Mouse (Mus musculus): ENCODE data around the gene Fbxl20. TPM values are rescaled to one million over a fixed set of nuclear protein-coding genes. Genes with fewer than 3 reads are reported as not detected.

Gene Fbxl20
- polyA plus RNA-seq, 1 experiment from 2014 or later = 14.9 TPM

DNA sequence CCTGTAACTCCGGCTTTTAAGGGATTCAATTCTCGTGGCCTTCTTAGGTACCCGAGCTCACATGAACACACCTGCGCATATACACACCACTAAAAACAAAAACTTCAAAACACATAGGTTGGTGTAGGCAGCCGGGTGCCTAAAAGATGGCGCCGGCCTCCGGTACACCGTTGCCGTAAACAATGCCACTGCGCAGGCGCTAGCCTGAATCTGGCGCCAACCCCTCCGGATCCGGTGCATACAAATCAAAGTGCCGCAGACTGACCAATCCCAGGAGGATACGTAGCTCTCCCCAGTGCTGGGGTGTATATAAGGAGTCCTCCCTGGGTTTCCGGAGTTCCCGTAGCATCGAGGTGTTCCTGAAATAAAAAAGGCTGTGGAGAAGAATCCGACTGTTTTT, 82.9 kb downstream of the Fbxl20 start:
- no peak overlapping the region for H3K27ac ChIP-seq (replicated peaks in 1 of 2; ENCODE audit: control insufficient read depth in 1 of 2, insufficient read depth in 1 of 2, low read depth in 2 of 2, low read length in 2 of 2)
- no peak overlapping the region for H3K9ac ChIP-seq (ENCODE audit: low read length)
- no peaks in the 10 kb centered on the region for H3K36me3 ChIP-seq (ENCODE audit: control insufficient read depth, insufficient read depth, low read length)
- H3K27me3 ChIP-seq (ENCODE audit: control insufficient read depth, insufficient read depth, low read length) = no peaks in the 10 kb centered on the region
- no peak overlapping the region for H3K4me2 ChIP-seq (ENCODE audit: low read length)
- no peak for ATAC-seq (ENCODE audit: insufficient number of reproducible peaks, insufficient read depth, low FRiP score, low read depth)
- H3K4me3 ChIP-seq (ENCODE audit: control insufficient read depth in 1 of 2, insufficient read depth in 1 of 2, low read depth in 1 of 2, low read length in 2 of 2) = no peak overlapping the region
- 93% methylated on average over 21 of the region's 21 CpGs for WGBS
- 0 out of 2 replicates have a peak, but pooled peaks cover 8% of the 10 kb centered on the region for H3K9me3 ChIP-seq (ENCODE audit: control insufficient read depth, low read length)
- H3K4me1 ChIP-seq (ENCODE audit: control insufficient read depth in 2 of 2, insufficient read depth in 2 of 2, low read length in 2 of 2) = 0 out of 4 replicates have a peak, but pooled peaks cover 0 to under 1% of the 10 kb centered on the region in 2 experiments

DNA sequence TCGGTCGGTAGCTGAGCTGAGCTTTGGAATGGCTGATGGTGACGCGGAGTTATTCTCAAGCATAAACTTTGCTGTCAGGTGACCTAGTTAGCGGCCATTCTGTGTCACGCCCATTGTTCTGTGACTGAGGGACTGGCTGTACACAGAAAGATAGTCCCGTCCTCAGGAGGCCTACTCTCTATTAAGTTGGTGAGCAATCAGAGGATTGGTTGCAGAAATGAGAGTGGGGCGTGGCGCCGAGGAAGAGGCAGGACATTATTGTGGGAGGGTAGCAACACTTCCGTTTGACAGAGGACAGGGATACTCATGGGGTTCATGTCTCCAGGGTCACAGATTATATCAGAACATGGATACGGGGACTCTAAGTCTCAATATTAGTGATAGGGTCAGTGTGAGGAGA, 84.0 kb downstream of the Fbxl20 start:
- Histone ChIP-seq H3K9me3 (ENCODE audit: control insufficient read depth, low read length) (0 out of 2 replicates have a peak, but pooled peaks cover 6% of the 10 kb centered on the region), H3K36me3 (ENCODE audit: control insufficient read depth, insufficient read depth, low read length) (no peaks in the 10 kb centered on the region), H3K4me3 (ENCODE audit: control insufficient read depth in 1 of 2, insufficient read depth in 1 of 2, low read depth in 1 of 2, low read length in 2 of 2) (no peak overlapping the region), H3K4me2 (ENCODE audit: low read length) (no peak overlapping the region), H3K4me1 (ENCODE audit: control insufficient read depth in 2 of 2, insufficient read depth in 2 of 2, low read length in 2 of 2) (0 out of 4 replicates have a peak, but pooled peaks cover 0 to 6% of the 10 kb centered on the region in 2 experiments), H3K27ac (replicated peaks in 1 of 2; ENCODE audit: control insufficient read depth in 1 of 2, insufficient read depth in 1 of 2, low read depth in 2 of 2, low read length in 2 of 2) (no peak overlapping the region), H3K27me3 (ENCODE audit: control insufficient read depth, insufficient read depth, low read length) (no peaks in the 10 kb centered on the region), H3K9ac (ENCODE audit: low read length) (no peak overlapping the region)
- ATAC-seq (ENCODE audit: insufficient number of reproducible peaks, insufficient read depth, low FRiP score, low read depth) = no peak
- 88% methylated on average over 12 of the region's 12 CpGs for WGBS

DNA sequence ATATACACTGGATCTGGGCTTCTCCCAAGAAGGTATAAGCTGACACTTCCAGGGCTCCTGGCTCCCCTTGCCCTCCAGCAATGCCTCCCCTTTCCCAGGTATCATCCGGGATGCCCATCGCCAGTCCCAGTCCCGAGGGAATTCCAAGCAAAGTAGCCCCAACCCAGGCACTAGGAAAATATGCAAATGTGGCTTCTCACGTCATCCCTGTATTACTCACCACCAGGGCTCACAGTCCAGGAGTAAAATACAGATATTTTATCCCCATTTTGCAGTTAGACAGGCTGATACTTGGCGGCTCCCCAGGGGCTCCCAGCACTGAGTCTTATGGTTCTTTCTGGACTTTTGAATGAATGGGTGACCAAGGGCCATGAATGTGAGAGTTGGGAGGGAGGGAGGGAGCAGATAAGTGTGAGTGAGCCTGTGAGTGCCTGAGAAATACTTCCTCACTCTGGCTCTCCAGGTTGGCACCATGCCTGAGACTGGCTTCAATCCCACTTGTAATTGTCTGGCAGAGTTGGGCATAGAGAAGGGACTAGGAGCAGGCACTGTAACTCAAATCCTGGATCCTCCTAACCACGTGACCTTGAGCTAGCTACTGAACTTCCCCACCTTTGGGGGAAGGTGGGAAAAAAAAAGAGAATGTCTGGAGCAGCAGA, 88.2 kb downstream of the Fbxl20 start:
- Histone ChIP-seq H3K4me2 (ENCODE audit: low read length) (no peak overlapping the region), H3K27me3 (ENCODE audit: control insufficient read depth, insufficient read depth, low read length) (no peaks in the 10 kb centered on the region), H3K27ac (replicated peaks in 1 of 2; ENCODE audit: control insufficient read depth in 1 of 2, insufficient read depth in 1 of 2, low read depth in 2 of 2, low read length in 2 of 2) (no peak overlapping the region; a peak in 1 of 4 replicates), H3K9me3 (ENCODE audit: control insufficient read depth, low read length) (0 out of 2 replicates have a peak, but pooled peaks cover 3% of the 10 kb centered on the region), H3K4me3 (ENCODE audit: control insufficient read depth in 1 of 2, insufficient read depth in 1 of 2, low read depth in 1 of 2, low read length in 2 of 2) (no peak overlapping the region), H3K36me3 (ENCODE audit: control insufficient read depth, insufficient read depth, low read length) (no peaks in the 10 kb centered on the region), H3K9ac (ENCODE audit: low read length) (no peak overlapping the region), H3K4me1 (ENCODE audit: control insufficient read depth in 2 of 2, insufficient read depth in 2 of 2, low read length in 2 of 2) (peaks cover 8 to 15% of the 10 kb centered on the region in 2 experiments; a peak in 2 of 4 replicates)
- no peak for ATAC-seq (ENCODE audit: insufficient number of reproducible peaks, insufficient read depth, low FRiP score, low read depth)
- 54% methylated on average over 6 of the region's 6 CpGs for WGBS

DNA sequence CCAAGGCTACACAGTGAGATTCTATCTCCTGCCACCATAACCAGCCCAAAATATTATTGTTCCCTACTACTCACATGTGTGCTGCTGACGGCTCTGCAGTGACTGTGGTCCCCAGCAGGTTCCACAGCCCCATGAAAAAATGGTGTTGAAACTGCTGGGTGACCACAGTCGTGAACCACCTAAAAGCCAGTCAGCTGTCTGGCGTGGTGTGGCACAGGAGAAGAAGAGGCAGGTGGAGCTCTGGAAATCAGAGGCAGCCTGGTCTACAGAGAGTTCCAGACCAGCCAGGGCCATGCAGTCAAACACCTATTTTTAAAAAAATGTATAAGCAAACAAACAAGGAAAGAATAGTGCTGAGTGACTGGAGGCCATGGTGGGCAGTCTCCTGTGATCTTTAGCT, 88.8 kb downstream of the Fbxl20 start:
- 68% methylated on average over 3 of the region's 3 CpGs for WGBS

DNA sequence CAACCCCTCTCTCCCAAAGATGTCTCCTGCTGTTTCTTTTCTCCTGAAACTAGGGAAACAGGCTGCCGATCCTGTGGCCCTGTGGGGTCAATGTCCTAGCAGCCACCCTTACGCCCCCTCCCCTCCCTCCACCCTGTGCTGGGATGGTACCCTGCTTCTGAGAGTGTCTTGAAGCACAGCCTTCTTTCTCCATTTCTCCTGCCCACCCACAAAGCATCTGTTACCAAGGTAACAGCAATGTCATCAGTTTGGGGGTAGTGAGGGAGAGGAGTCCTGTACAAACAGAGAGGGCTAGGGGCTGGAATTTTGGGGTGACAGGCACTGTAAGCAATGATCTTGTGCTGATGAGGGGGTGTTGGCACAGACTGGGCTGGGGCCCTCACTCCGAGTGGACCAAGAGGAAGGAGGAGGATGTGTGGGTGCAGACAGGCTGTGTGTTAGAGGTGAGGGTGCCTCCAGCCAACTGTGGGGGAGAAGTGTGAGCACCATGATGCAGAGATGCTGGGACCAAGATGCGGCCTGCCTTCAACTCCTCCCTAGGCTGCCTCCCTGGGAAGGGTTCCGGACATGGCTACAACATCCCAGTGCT, 90.0 kb downstream of the Fbxl20 start:
- no peak overlapping the region for H3K9ac ChIP-seq (ENCODE audit: low read length)
- no peak overlapping the region for H3K4me2 ChIP-seq (ENCODE audit: low read length)
- ATAC-seq (ENCODE audit: insufficient number of reproducible peaks, insufficient read depth, low FRiP score, low read depth) = no peak
- peaks cover 8 to 15% of the 10 kb centered on the region in 2 experiments; a peak in 2 of 4 replicates for H3K4me1 ChIP-seq (ENCODE audit: control insufficient read depth in 2 of 2, insufficient read depth in 2 of 2, low read length in 2 of 2)
- no peak overlapping the region for H3K27ac ChIP-seq (replicated peaks in 1 of 2; ENCODE audit: control insufficient read depth in 1 of 2, insufficient read depth in 1 of 2, low read depth in 2 of 2, low read length in 2 of 2)
- no peaks in the 10 kb centered on the region for H3K9me3 ChIP-seq (ENCODE audit: control insufficient read depth, low read length)
- no peak overlapping the region for H3K4me3 ChIP-seq (ENCODE audit: control insufficient read depth in 1 of 2, insufficient read depth in 1 of 2, low read depth in 1 of 2, low read length in 2 of 2)
- WGBS = 71% methylated on average over 5 of the region's 5 CpGs
- H3K36me3 ChIP-seq (ENCODE audit: control insufficient read depth, insufficient read depth, low read length) = no peaks in the 10 kb centered on the region
- peaks cover 4% of the 10 kb centered on the region; the same call in 1 of the 2 replicates for H3K27me3 ChIP-seq (ENCODE audit: control insufficient read depth, insufficient read depth, low read length)

More for the DNA sequence above, 88.8 kb downstream of the Fbxl20 start:
- H3K27me3 ChIP-seq (ENCODE audit: control insufficient read depth, insufficient read depth, low read length) = no peaks in the 10 kb centered on the region
- no peak overlapping the region for H3K4me3 ChIP-seq (ENCODE audit: control insufficient read depth in 1 of 2, insufficient read depth in 1 of 2, low read depth in 1 of 2, low read length in 2 of 2)
- no peak overlapping the region for H3K9ac ChIP-seq (ENCODE audit: low read length)
- ATAC-seq (ENCODE audit: insufficient number of reproducible peaks, insufficient read depth, low FRiP score, low read depth) = no peak
- no peak overlapping the region; a peak in 1 of 4 replicates for H3K27ac ChIP-seq (replicated peaks in 1 of 2; ENCODE audit: control insufficient read depth in 1 of 2, insufficient read depth in 1 of 2, low read depth in 2 of 2, low read length in 2 of 2)
- no peak overlapping the region for H3K4me2 ChIP-seq (ENCODE audit: low read length)
- H3K9me3 ChIP-seq (ENCODE audit: control insufficient read depth, low read length) = no peaks in the 10 kb centered on the region
- H3K36me3 ChIP-seq (ENCODE audit: control insufficient read depth, insufficient read depth, low read length) = no peaks in the 10 kb centered on the region
- peaks cover 8 to 15% of the 10 kb centered on the region in 2 experiments; a peak in 2 of 4 replicates for H3K4me1 ChIP-seq (ENCODE audit: control insufficient read depth in 2 of 2, insufficient read depth in 2 of 2, low read length in 2 of 2)

DNA sequence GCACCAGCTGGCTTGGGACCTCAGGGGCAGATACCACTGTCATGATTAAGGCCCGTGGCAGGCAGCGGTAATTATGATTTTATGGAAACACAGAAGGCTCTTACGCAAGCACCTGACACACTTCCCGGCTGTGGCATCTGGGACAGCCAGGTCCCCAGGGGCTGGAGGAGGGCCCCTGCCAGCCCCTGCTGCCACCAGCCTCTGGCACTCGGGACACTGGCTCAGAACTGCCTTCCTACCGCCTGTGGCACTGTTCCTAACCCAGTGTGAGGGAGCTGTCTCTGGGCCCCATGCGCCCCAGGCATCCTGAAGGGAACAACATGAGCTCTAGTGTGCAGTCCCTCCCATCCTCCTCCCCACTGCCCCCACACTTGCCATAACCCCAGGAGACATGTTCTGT, 90.5 kb downstream of the Fbxl20 start:
- H3K4me3 ChIP-seq (ENCODE audit: control insufficient read depth in 1 of 2, insufficient read depth in 1 of 2, low read depth in 1 of 2, low read length in 2 of 2) = no peak overlapping the region
- H3K36me3 ChIP-seq (ENCODE audit: control insufficient read depth, insufficient read depth, low read length) = no peaks in the 10 kb centered on the region
- H3K27me3 ChIP-seq (ENCODE audit: control insufficient read depth, insufficient read depth, low read length) = peaks cover 7% of the 10 kb centered on the region; the same call in 1 of the 2 replicates
- H3K9ac ChIP-seq (ENCODE audit: low read length) = no peak overlapping the region
- no peak overlapping the region for H3K4me2 ChIP-seq (ENCODE audit: low read length)
- ATAC-seq (ENCODE audit: insufficient number of reproducible peaks, insufficient read depth, low FRiP score, low read depth) = no peak
- H3K9me3 ChIP-seq (ENCODE audit: control insufficient read depth, low read length) = no peaks in the 10 kb centered on the region
- WGBS = 67% methylated on average over 7 of the region's 7 CpGs
- peaks cover 8 to 15% of the 10 kb centered on the region in 2 experiments; a peak in 2 of 4 replicates for H3K4me1 ChIP-seq (ENCODE audit: control insufficient read depth in 2 of 2, insufficient read depth in 2 of 2, low read length in 2 of 2)
- no peak overlapping the region for H3K27ac ChIP-seq (replicated peaks in 1 of 2; ENCODE audit: control insufficient read depth in 1 of 2, insufficient read depth in 1 of 2, low read depth in 2 of 2, low read length in 2 of 2)

DNA sequence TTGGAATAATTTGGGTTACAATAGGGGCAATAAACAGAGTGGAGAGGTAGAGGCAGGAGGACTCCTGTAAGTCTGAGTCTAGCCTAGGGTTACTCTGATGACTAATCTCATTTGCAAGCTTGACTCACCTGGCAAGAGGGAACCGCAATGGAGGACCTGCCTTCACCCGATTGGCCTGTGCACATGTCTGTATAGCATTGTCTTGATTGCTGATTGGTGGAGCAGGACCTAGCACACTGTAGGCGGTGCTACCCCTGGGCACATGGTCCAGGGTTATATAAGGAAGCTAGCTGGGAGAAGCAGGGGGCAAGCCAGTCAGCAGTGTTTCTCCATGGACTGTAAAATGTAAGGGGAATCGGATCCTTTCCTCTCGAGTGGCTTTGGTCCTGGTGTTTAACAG, 92.2 kb downstream of the Fbxl20 start:
- H3K27me3 ChIP-seq (ENCODE audit: control insufficient read depth, insufficient read depth, low read length) = peaks cover 15% of the 10 kb centered on the region
- H3K27ac ChIP-seq (replicated peaks in 1 of 2; ENCODE audit: control insufficient read depth in 1 of 2, insufficient read depth in 1 of 2, low read depth in 2 of 2, low read length in 2 of 2) = no peak overlapping the region
- no peak overlapping the region for H3K4me3 ChIP-seq (ENCODE audit: control insufficient read depth in 1 of 2, insufficient read depth in 1 of 2, low read depth in 1 of 2, low read length in 2 of 2)
- H3K4me2 ChIP-seq (ENCODE audit: low read length) = peak overlapping the region; percentile 40
- H3K4me1 ChIP-seq (ENCODE audit: control insufficient read depth in 2 of 2, insufficient read depth in 2 of 2, low read length in 2 of 2) = peaks cover 8 to 15% of the 10 kb centered on the region in 2 experiments; a peak in 2 of 4 replicates
- H3K9me3 ChIP-seq (ENCODE audit: control insufficient read depth, low read length) = no peaks in the 10 kb centered on the region
- H3K36me3 ChIP-seq (ENCODE audit: control insufficient read depth, insufficient read depth, low read length) = no peaks in the 10 kb centered on the region
- WGBS = 86% methylated on average over 5 of the region's 5 CpGs
- no peak for ATAC-seq (ENCODE audit: insufficient number of reproducible peaks, insufficient read depth, low FRiP score, low read depth)
- no peak overlapping the region; the same call in 1 of the 2 replicates for H3K9ac ChIP-seq (ENCODE audit: low read length)

All from heart, embryonic 14.5 days (tissue).